Mouse (Mus musculus) left cerebral cortex, adult 9 months (tissue): ENCODE results near the gene Tmed9.
"Not testable (repeated sequence)": the region's sequence is repeated elsewhere in the genome, so short reads cannot be mapped to it uniquely, and the experiment has no call there.

Experiments
- DNase-seq, 2 experiments: peaks; one replicate each; pipeline ENCODE4 v3.0.0; 2022; ENCODE audit warnings: low spot score in 2 of 2

Gene Tmed9

GRCm38 (mm10) chr13:55567949-55568348 is 5.6 kb upstream of the Tmed9 start:
- DNase-seq: no peak

GRCm38 (mm10) chr13:55568524-55568923 is 5.0 kb upstream of the Tmed9 start:
- DNase-seq: not testable (repeated sequence)

GRCm38 (mm10) chr13:55569726-55570285 is 3.7 kb upstream of the Tmed9 start:
- no peak for DNase-seq

- DNase-seq: no peak
Observed at GRCm38 (mm10) chr13:55570286-55570973, 3.1 kb upstream of the Tmed9 start.

GRCm38 (mm10) chr13:55571027-55571751 is 2.3 kb upstream of the Tmed9 start, which contains the start of gene Fam193b:
Gene Fam193b (minus strand): TSS chr13:55571120.
- peak; percentile 74 to 95 for DNase-seq

- DNase-seq: no peak
Observed at GRCm38 (mm10) chr13:55571977-55572376, 1.6 kb upstream of the Tmed9 start.

GRCm38 (mm10) chr13:55574321-55574720 is 789 bp downstream of the Tmed9 start:
- no peak for DNase-seq

GRCm38 (mm10) chr13:55575932-55576331 is 2.4 kb downstream of the Tmed9 start:
- DNase-seq: no peak

GRCm38 (mm10) chr13:55576872-55577271 is 3.3 kb downstream of the Tmed9 start:
- not testable (repeated sequence) for DNase-seq

- DNase-seq: no peak
Observed at GRCm38 (mm10) chr13:55578086-55578485, 4.6 kb downstream of the Tmed9 start.

GRCm38 (mm10) chr13:55591961-55592490 is 18.5 kb downstream of the Tmed9 start:
- DNase-seq: no peak

- peak; percentile 92 to 97 for DNase-seq
Observed at GRCm38 (mm10) chr13:55592512-55593253, 19.2 kb downstream of the Tmed9 start.

- DNase-seq: no peak
Observed at GRCm38 (mm10) chr13:55593254-55593747, 19.8 kb downstream of the Tmed9 start.

GRCm38 (mm10) chr13:55595375-55595774 is 21.8 kb downstream of the Tmed9 start:
- peak; percentile 67 to 80 for DNase-seq

- DNase-seq: peak in 1 of 2 experiments; percentile 44
Observed at GRCm38 (mm10) chr13:55596802-55597201, 23.3 kb downstream of the Tmed9 start.

- peak in 1 of 2 experiments; percentile 81 for DNase-seq
Observed at GRCm38 (mm10) chr13:55599566-55600540, 26.3 kb downstream of the Tmed9 start, which contains the start of gene B4galt7. Gene B4galt7 (plus strand): TSS chr13:55599896.

GRCm38 (mm10) chr13:55600657-55601056 is 27.1 kb downstream of the Tmed9 start:
- DNase-seq: no peak

GRCm38 (mm10) chr13:55601611-55602010 is 28.1 kb downstream of the Tmed9 start:
- peak in 1 of 2 experiments; percentile 86 for DNase-seq

GRCm38 (mm10) chr13:55604606-55605005 is 31.1 kb downstream of the Tmed9 start:
- no peak for DNase-seq
